Mouse (Mus musculus) limb, embryonic 15.5 days (tissue): Measurements from ENCODE around the gene Cbfb. TPM values are rescaled to one million over a fixed set of nuclear protein-coding genes. Genes with fewer than 3 reads are reported as not detected.
"Not testable (repeated sequence)": the region's sequence is repeated elsewhere in the genome, so short reads cannot be mapped to it uniquely, and the experiment has no call there.

Experiments
- ATAC-seq: fragments of 200-750 bp; cut with Nextera tagmentation; 2 replicates; pipeline ENCODE4 v1.8.0; 2017; ENCODE audit warnings: low read depth, moderate TSS enrichment; ENCODE audit not compliant: insufficient number of reproducible peaks, low FRiP score, low TSS enrichment
- H3K27ac ChIP-seq: fragments of 300-500 bp; sonication (generic); 2 replicates; pipeline ENCODE4 v1.5.1; 2015; ENCODE audit warnings: moderate library complexity, mild to moderate bottlenecking, inconsistent platforms
- H3K27me3 ChIP-seq: fragments of 300-500 bp; sonication (generic); 2 replicates; pipeline ENCODE4 v1.6.1; 2015; ENCODE audit warnings: inconsistent platforms
- H3K36me3 ChIP-seq: fragments of 300-500 bp; sonication (generic); 2 replicates; pipeline ENCODE4 v1.6.1; 2015; ENCODE audit warnings: inconsistent platforms
- H3K4me1 ChIP-seq: fragments of 300-500 bp; sonication (generic); 2 replicates; pipeline ENCODE4 v1.6.1; 2015; ENCODE audit warnings: inconsistent platforms
- H3K4me2 ChIP-seq: fragments of 300-500 bp; sonication (generic); 2 replicates; pipeline ENCODE4 v1.6.1; 2015; ENCODE audit warnings: mild to moderate bottlenecking, inconsistent platforms
- H3K4me3 ChIP-seq: fragments of 300-500 bp; sonication (generic); 2 replicates; pipeline ENCODE4 v1.5.1; 2015; ENCODE audit warnings: mild to moderate bottlenecking, inconsistent platforms
- H3K9ac ChIP-seq: fragments of 300-500 bp; sonication (generic); 2 replicates; pipeline ENCODE4 v1.6.1; 2015; ENCODE audit warnings: inconsistent platforms
- H3K9me3 ChIP-seq: fragments of 300-500 bp; sonication (generic); 2 replicates; pipeline ENCODE4 v1.6.1; 2016; ENCODE audit warnings: inconsistent platforms
- WGBS: fragments of 180-500 bp; shearing (Covaris S2); methylation state at CpG from one replicate; pipeline ENCODE4 v1.1.7; 2015; 5-methylcytosine and 5-hydroxymethylcytosine counted together
- polyA plus RNA-seq: library from polyadenylated mRNA; unstranded; fragments of >200 nt; fragmentation: Nextera tagmentation; extraction: Ambion mirVana; gene quantifications from 2 replicates; pipeline ENCODE4 v1.2.1, GENCODE M21; 2015

The Cbfb gene
- polyA plus RNA-seq, 1 experiment from 2014 or later = 89.0 TPM

DNA sequence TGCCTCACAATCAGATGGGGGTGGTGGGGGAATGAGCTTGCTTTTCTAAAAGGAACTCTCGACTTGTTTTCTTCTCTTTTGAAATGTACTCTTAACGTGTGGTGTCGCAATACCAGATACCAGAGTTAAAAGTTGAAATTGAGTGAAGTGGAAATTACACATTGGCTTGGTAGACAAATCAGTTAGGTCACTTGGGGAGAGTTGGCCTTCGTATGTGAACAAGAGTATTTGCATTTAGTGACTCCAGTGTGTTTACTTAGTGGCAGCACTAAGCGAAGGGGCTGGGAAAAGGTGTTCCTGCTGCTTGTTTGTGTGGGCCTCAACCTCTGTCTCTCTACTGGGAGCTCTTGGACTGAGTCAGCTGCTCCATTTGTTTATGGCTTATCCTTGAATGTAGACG, 55.4 kb downstream of the Cbfb start:
- H3K27me3 ChIP-seq = no peaks in the 10 kb centered on the region
- WGBS = 24% methylated on average over 6 of the region's 6 CpGs
- no peak for ATAC-seq

DNA sequence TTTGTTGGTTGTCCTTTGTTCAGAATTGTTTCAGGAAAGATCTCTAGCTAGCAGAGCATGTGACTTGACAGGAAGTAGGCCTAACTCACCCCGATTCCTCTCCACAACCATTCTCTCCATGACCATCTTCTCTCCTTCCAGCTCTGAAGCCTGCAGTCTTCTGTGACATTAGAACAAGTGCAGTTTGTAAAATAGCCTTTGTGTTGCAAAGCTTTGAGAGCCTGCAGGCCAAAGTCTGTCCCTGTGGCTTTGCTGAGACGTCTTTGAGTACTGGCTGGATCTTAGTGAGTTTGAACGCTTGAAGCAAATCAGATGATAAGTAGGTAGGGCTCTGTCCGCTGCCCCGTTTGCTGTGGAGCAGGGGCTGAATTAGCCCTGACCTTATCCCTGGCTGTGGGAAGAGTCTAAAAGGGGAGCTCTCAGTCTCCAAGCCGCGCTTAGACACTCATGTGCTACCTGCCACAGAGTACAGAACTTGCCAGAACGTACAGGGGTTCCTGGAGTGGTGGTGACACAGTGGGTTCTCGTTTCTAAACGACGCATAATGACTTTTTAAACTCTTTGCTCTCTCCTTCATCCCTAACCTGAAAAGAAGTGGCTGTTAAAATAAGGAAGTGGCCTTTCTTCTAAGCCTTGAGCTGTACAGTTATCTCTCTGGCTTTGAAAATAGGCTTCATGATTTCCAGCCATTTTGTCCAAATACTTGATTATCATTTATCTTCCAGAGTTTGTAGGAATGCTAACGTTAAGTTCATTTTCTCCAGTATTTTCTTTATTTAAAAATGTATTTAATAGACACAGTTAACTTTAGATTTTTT, 61.2 kb downstream of the Cbfb start:
- no peak for ATAC-seq
- 88% methylated on average over 12 of the region's 12 CpGs for WGBS
- no peak overlapping the region for H3K4me2 ChIP-seq

More for the DNA sequence above, 55.4 kb downstream of the Cbfb start:
- Histone ChIP-seq H3K4me3 (peak overlapping the region; percentile 81), H3K9ac (peak overlapping the region; percentile 73; the same call in 1 of the 2 replicates), H3K36me3 (no peaks in the 10 kb centered on the region), H3K4me1 (peaks cover 20% of the 10 kb centered on the region), H3K27ac (no peak overlapping the region), H3K9me3 (no peaks in the 10 kb centered on the region), H3K4me2 (peak overlapping the region; percentile 79)

DNA sequence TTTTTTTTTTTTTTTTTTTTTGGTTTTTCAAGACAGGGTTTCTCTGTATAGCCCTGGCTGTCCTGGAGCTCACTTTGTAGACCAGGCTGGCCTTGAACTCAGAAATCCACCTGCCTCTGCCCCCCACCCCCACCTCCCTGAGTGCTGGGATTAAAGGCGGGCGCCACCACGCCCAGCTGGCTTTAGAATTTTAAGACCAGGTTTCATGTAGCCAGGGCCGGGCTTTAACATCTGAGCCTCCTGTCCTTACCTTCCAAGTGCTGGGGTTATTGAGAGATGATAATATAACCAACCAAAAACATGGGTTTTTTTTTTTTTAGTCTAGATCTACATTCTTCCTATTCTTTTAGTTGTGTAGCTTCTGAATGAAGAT, 61.8 kb downstream of the Cbfb start:
- not testable (repeated sequence) for H3K9ac ChIP-seq, H3K4me1 ChIP-seq, H3K27me3 ChIP-seq, H3K9me3 ChIP-seq, H3K27ac ChIP-seq, H3K4me3 ChIP-seq, H3K4me2 ChIP-seq, ATAC-seq
- peaks cover 25% of the 10 kb centered on the region for H3K36me3 ChIP-seq
- WGBS = 87% methylated on average over 4 of the region's 4 CpGs

More for the DNA sequence above, 61.2 kb downstream of the Cbfb start:
- Histone ChIP-seq H3K27ac (no peak overlapping the region), H3K4me3 (no peak overlapping the region), H3K36me3 (peaks cover 25% of the 10 kb centered on the region), H3K27me3 (no peaks in the 10 kb centered on the region), H3K4me1 (no peaks in the 10 kb centered on the region), H3K9ac (no peak overlapping the region), H3K9me3 (no peaks in the 10 kb centered on the region)

DNA sequence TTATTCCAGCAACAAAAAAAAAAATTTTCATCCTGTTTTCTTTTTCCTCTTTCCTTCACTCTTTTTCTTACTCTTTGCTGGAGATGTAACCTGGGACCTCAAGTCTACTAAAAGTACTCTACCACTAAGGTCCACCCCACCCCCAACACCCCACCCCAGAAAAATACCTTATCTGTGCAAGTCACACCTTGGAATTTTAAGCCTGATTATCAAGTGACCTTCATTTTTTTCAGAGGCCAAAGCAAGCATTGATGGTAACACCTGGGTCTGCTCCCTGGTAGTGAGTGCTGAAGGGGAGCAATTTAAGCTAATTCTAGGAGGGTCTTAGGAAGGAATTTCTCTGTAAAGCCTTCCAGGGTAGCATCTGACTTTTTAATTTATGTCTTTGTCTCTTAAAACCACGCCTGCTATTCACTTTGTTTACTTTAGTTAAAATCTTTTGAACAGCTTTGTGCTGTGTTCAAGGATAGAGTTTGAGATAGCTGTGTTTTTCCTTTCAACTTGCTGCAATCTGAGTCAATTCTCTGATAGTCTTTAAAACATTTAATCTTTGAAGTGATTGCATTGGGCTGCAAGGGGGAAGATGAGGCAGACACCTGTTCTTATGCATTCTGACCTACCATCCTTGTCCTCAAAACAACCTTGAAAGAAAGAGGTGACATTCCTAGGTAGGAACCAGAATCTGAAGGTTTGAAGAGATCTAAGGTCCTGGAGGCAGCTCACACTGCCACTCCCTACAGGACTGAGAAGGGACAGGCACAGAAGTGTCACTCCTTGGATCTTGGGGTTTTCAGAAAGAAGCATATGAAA, 62.9 kb downstream of the Cbfb start:
- H3K4me3 ChIP-seq = no peak overlapping the region
- H3K9me3 ChIP-seq = no peaks in the 10 kb centered on the region
- no peak overlapping the region for H3K27ac ChIP-seq
- H3K4me2 ChIP-seq = no peak overlapping the region
- H3K36me3 ChIP-seq = peaks cover 28% of the 10 kb centered on the region
- no peak for ATAC-seq
- H3K4me1 ChIP-seq = no peaks in the 10 kb centered on the region
- 56% methylated on average over 1 of the region's 1 CpGs for WGBS
- no peak overlapping the region for H3K9ac ChIP-seq
- H3K27me3 ChIP-seq = no peaks in the 10 kb centered on the region

DNA sequence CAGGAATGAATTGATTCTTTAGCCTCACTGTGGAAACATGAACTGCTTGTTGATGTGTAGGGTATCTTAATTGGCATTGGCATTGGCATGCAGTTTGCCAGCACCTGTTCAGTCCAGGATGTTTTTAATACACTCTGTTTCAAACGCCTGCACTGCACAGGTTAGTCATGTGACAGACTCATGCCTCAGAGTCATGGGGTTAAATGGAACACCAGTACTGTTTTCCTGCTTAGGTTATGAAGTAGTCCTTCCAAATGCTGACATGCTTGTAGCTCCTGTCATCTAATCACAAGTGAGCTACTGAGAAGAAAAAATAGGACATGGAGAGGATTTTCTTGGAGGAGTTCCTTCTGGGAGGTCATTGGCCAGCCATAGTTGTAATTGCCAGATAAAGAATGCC, 64.7 kb downstream of the Cbfb start:
- no peak for ATAC-seq
- Histone ChIP-seq H3K4me3 (no peak overlapping the region), H3K9me3 (no peaks in the 10 kb centered on the region), H3K9ac (no peak overlapping the region), H3K4me1 (no peaks in the 10 kb centered on the region), H3K4me2 (no peak overlapping the region), H3K27ac (no peak overlapping the region), H3K27me3 (no peaks in the 10 kb centered on the region), H3K36me3 (peaks cover 45% of the 10 kb centered on the region)
- WGBS = 70% methylated on average over 1 of the region's 1 CpGs

DNA sequence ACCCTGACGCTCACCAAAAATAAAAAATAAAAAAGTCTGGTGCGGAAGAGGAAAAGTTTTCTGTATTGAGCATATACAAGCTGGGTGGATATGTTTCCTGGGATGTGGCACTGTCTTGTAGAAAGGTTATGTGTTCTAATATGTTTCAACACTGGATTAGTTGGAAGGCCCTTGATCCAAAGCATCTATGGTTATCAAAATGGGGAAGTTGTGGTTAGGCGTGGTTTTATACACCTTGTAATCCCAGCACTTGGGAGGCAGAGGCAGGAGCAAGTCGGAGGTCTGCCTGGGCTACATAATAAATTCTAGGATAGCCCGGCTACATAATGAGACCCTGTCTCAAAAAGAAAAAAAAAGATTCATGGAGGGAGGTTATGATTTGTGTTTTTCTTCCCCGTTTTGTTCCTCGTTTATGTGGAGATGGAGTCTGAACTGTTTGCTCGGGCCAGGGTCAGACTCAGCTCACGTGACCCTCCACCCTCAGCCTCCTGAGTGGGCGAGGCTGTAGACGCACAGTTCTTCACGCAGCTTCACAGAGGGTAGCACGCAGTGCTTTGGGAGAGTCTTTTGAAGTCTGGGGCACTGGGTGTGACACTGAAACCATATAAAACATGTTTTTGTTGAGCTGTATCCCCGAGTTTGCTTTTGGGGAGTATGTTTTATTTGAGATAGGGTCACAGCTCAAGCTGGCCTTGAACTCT, 67.1 kb downstream of the Cbfb start:
- Histone ChIP-seq H3K27ac (no peak overlapping the region), H3K9ac (no peak overlapping the region), H3K36me3 (peaks cover 59% of the 10 kb centered on the region), H3K4me3 (no peak overlapping the region), H3K4me1 (no peaks in the 10 kb centered on the region), H3K4me2 (no peak overlapping the region), H3K27me3 (no peaks in the 10 kb centered on the region), H3K9me3 (no peaks in the 10 kb centered on the region)
- ATAC-seq = no peak
- WGBS = 88% methylated on average over 14 of the region's 14 CpGs

DNA sequence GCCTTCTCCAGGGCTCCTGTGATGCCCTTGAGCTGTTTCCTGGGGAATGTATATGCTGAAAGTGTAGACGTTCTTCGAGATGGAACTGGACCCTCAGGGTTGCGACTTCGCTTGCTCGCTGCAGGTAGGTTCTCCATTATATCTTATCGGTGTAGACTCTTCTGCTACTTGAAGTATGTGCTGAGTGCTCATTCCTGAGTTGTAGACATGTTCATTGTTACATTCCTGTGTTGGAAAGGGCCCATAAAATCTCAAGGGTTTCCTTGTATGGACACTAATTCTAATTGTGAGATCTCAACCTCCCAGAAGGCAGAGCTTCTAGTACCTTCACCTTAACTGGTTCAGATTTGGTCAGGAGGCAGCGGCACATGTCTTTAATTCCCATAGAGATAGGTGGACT, 70.5 kb downstream of the Cbfb start:
- H3K36me3 ChIP-seq = peaks cover 46% of the 10 kb centered on the region
- H3K4me3 ChIP-seq = no peak overlapping the region
- ATAC-seq = no peak
- no peaks in the 10 kb centered on the region for H3K4me1 ChIP-seq
- H3K27ac ChIP-seq = no peak overlapping the region
- H3K9me3 ChIP-seq = no peaks in the 10 kb centered on the region
- no peaks in the 10 kb centered on the region for H3K27me3 ChIP-seq
- H3K9ac ChIP-seq = no peak overlapping the region
- no peak overlapping the region for H3K4me2 ChIP-seq
- 97% methylated on average over 7 of the region's 7 CpGs for WGBS

DNA sequence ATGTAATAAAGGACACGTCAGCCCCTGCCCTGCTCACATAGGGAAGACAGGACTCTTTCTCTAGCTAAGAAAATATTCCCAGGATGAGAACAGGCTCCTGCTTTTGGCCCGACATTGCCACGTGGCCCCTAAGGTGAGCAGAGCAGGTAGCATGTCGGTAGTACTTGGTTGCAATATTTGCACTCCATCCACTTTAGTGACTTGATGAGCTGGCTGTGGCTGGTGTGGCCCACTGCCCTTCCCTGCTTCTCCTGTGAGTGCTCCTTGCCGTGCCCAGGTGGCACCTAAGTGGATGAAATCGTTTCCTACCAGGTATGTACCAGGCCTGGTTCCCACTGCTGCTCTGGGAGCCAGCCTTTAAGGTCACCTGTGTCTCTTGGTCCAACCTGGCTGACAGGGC, 81.5 kb downstream of the Cbfb start:
- Histone ChIP-seq H3K4me2 (no peak overlapping the region), H3K9me3 (no peaks in the 10 kb centered on the region), H3K4me3 (no peak overlapping the region), H3K27me3 (0 out of 2 replicates have a peak, but pooled peaks cover 9% of the 10 kb centered on the region), H3K27ac (no peak overlapping the region), H3K36me3 (peaks cover 64% of the 10 kb centered on the region), H3K9ac (no peak overlapping the region), H3K4me1 (peaks cover 25% of the 10 kb centered on the region)
- 87% methylated on average over 6 of the region's 6 CpGs for WGBS
- no peak for ATAC-seq

DNA sequence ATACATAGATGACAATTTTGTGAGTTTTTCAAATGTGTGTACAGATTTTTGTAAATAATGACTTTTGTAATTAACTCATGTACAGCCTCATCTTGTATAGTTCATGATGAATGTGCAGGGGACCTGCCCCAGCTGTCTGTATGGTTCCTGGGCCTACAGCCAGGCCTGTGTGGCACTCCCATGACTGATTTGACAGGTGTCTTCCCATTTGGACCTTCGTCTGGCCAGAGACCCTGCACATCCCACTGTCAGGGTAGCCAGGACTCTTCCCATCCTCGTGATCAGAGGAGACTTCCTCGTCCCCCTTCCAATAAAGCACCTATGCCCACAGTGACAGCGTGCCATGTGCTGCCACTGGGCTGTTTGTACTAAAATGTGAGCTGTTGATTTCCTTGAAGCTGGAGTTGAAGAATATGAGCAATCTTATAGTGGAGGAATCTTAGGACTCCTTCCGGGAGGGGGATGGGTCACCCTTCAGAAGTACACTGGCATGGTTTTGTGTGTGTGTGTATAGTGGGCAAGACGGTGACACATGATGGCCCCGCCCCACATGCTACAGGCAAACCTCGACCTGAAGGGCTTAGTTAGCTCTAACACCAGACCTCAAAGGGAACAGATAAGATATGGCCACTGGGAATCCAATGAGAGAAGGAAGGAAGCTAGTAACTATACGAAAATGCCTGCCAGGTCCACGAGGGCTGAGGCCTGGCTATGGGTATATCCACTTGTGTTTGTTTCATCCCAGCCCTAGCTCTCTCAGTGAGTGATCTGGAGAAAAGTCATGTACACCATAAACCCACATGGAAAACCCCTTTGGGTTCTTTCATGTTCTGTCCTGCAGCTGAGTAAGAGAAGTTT, 82.4 kb downstream of the Cbfb start:
- Histone ChIP-seq H3K36me3 (peaks cover 55% of the 10 kb centered on the region), H3K9me3 (no peaks in the 10 kb centered on the region), H3K4me1 (peaks cover 25% of the 10 kb centered on the region), H3K9ac (no peak overlapping the region), H3K27me3 (peaks cover 15% of the 10 kb centered on the region), H3K4me3 (peak overlapping the region; percentile 72; the same call in 1 of the 2 replicates), H3K27ac (no peak overlapping the region), H3K4me2 (peak overlapping the region; percentile 75)
- no peak for ATAC-seq
- 82% methylated on average over 10 of the region's 10 CpGs for WGBS

DNA sequence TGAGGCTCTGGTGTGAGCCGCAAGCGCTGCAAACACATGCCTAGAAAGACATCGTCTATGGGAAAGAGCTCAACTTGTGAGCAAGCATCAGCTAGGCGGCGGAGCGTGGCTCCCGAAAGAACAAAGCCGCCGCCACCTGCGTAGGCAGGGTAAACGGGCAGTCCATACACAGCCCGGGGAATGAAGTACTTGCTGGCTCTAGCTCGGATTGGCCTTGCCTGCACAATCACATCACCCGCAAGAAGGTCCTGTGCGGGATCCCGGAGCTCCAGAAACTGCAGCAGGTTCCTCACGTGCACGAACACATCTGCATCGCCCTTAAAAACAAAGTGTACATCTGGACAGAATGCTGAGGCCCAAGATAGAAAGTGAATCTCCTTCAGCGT, 83.3 kb downstream of the Cbfb start:
- peaks cover 24% of the 10 kb centered on the region for H3K27me3 ChIP-seq
- peaks cover 46% of the 10 kb centered on the region for H3K36me3 ChIP-seq
- no peak for ATAC-seq
- peak overlapping the region; percentile 75 for H3K4me2 ChIP-seq
- H3K4me3 ChIP-seq = peak overlapping the region; percentile 72
- peak overlapping the region; percentile 97; the same call in 1 of the 2 replicates for H3K27ac ChIP-seq
- H3K4me1 ChIP-seq = peaks cover 27% of the 10 kb centered on the region
- H3K9me3 ChIP-seq = no peaks in the 10 kb centered on the region
- H3K9ac ChIP-seq = peak overlapping the region; percentile 18; the same call in 1 of the 2 replicates
- 30% methylated on average over 20 of the region's 20 CpGs for WGBS
